32 mouse cellular contexts compared by ENCODE assay signal in the genomic region with DNA sequence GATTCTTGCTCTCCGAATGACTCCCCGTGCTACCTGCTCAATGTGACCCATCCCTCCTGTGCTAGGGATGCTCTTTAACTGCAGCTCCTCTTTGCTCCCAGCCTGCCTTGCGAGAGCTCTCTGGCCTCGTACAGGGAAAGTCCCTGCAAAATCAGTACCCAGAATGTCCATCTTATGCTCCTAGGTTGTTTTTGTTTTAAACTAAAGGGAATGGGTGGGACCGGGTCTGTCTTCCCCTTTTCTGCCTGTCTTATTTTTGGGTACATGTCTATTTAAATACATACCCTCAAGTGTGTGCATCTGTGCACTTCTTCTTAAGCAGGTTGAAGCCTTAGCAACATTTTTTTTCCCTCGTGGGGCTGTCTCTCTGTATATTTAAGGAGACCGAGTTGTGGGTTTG.
DNase-seq lines count a peak whose midpoint lies in the region; ATAC-seq lines count a peak whose summit lies in the region.
"Had no signal": no experiment of that assay in that cellular context is flagged by ENCODE, and none has a peak within 500 bp of the region (broad histone marks: within the 10 kb centered on the region; RNA-seq: fewer than 3 reads in every experiment).

No protein-coding gene starts in this region.

- DNase-seq in spleen, postnatal 36 days (ENCODE audit: low spot score in 2 of 2) = peak; percentile 76 to 77
- DNase-seq in spleen, adult 12 weeks (ENCODE audit: low spot score) = no peak
- peak; percentile 11 for DNase-seq in telencephalon, adult 2 months (ENCODE audit: low read depth, low spot score)
- DNase-seq in forebrain, embryonic 11.5 days (ENCODE audit: low spot score) = no peak
- no peak for DNase-seq in right cerebral cortex, postnatal 36 days (ENCODE audit: low spot score in 2 of 2)
- DNase-seq: adrenal gland, postnatal 10 days; cerebellum, adult 8-10 months; cerebellum, postnatal 25 days; gastrocnemius, postnatal 14 days; heart, postnatal 36 days; layer of hippocampus, postnatal 36 days; left cerebral cortex, postnatal 4 days; liver; lung, adult 2 months; lung, postnatal 10 days; retina, postnatal 1 day; right cerebral cortex, postnatal 25 days; thymus, adult 18-20 months had no signal

- H3K27me3 ChIP-seq in forebrain, embryonic 11.5 days (ENCODE audit: control insufficient read depth, insufficient read depth, low read length) = no peaks in the 10 kb centered on the region
- H3K27me3 ChIP-seq: embryonic facial prominence, embryonic 15.5 days; forebrain, embryonic 13.5 days; hindbrain, embryonic 12.5 days; neural tube, embryonic 13.5 days had no signal

- H3K36me3 ChIP-seq in forebrain, embryonic 11.5 days (ENCODE audit: control insufficient read depth, insufficient read depth, low read length) = no peaks in the 10 kb centered on the region
- H3K36me3 ChIP-seq: hindbrain, embryonic 12.5 days; midbrain, embryonic 10.5 days; neural tube, embryonic 13.5 days had no signal

- no peak overlapping the region for H3K4me3 ChIP-seq in forebrain, embryonic 11.5 days (ENCODE audit: low read depth, low read length)
- H3K4me3 ChIP-seq: embryonic facial prominence, embryonic 10.5 days; embryonic facial prominence, embryonic 15.5 days; forebrain, embryonic 13.5 days; hindbrain, embryonic 12.5 days; midbrain, embryonic 10.5 days; myocyte; neural tube, embryonic 13.5 days had no signal

- H3K4me2 ChIP-seq in forebrain, embryonic 11.5 days (ENCODE audit: low read depth, low read length, severe bottlenecking) = no peak overlapping the region
- H3K4me2 ChIP-seq: embryonic facial prominence, embryonic 15.5 days; forebrain, embryonic 13.5 days; heart, embryonic 11.5 days; hindbrain, embryonic 12.5 days; neural tube, embryonic 13.5 days had no signal

- no peaks in the 10 kb centered on the region for H3K4me1 ChIP-seq in forebrain, embryonic 11.5 days (replicated peaks; ENCODE audit: control insufficient read depth, insufficient read depth, low read length)
- H3K4me1 ChIP-seq: embryonic facial prominence, embryonic 15.5 days; forebrain, embryonic 13.5 days; neural tube, embryonic 13.5 days had no signal

- 95% methylated on average over 7 of the region's 7 CpGs for WGBS in forebrain, embryonic 11.5 days

- H3K27ac ChIP-seq in forebrain, embryonic 11.5 days (ENCODE audit: low read depth, low read length) = no peak overlapping the region
- H3K27ac ChIP-seq: embryonic facial prominence, embryonic 10.5 days; embryonic facial prominence, embryonic 15.5 days; forebrain, embryonic 13.5 days; hindbrain, embryonic 12.5 days; hindbrain, postnatal 0 days; liver, embryonic 14.5 days; midbrain, embryonic 10.5 days; neural tube, embryonic 13.5 days had no signal

- peak; percentile 22 for ATAC-seq in CD4-positive, CD25-positive, alpha-beta regulatory T cell, adult 4 months
- ATAC-seq in inflammation-experienced regulatory T-cells, adult 6 months = peak; percentile 25
- ATAC-seq in forebrain, embryonic 11.5 days (replicated peaks; ENCODE audit: low FRiP score) = no peak
- ATAC-seq: forebrain, embryonic 13.5 days; hindbrain, postnatal 0 days; intestine, postnatal 0 days; midbrain, embryonic 16.5 days had no signal

- H3K9me3 ChIP-seq in forebrain, embryonic 11.5 days (ENCODE audit: control insufficient read depth, low read length) = no peaks in the 10 kb centered on the region
- H3K9me3 ChIP-seq: embryonic facial prominence, embryonic 10.5 days; embryonic facial prominence, embryonic 15.5 days; forebrain, embryonic 13.5 days; hindbrain, embryonic 12.5 days; midbrain, embryonic 10.5 days; neural tube, embryonic 13.5 days had no signal

- H3K9ac ChIP-seq in forebrain, embryonic 11.5 days (ENCODE audit: low read length) = no peak overlapping the region
- H3K9ac ChIP-seq: embryonic facial prominence, embryonic 15.5 days; forebrain, embryonic 13.5 days; hindbrain, embryonic 12.5 days; liver, embryonic 14.5 days; neural tube, embryonic 13.5 days had no signal

Comparison
In these comparisons a context has a peak if more than half of its experiments do, and no peak if none do; other contexts are left out.
1. DNase-seq: peak in spleen, postnatal 36 days (2 of 2) and telencephalon, adult 2 months (single experiment); none in spleen, adult 12 weeks (single experiment), forebrain, embryonic 11.5 days (single experiment) and right cerebral cortex, postnatal 36 days (0 of 2).